Mouse (Mus musculus): ENCODE results near the gene 1700024P04Rik. TPM values are rescaled to one million over a fixed set of nuclear protein-coding genes. Genes with fewer than 3 reads are reported as not detected.
"Not testable (repeated sequence)": the region's sequence is repeated elsewhere in the genome, so short reads cannot be mapped to it uniquely, and the experiment has no call there.

Gene 1700024P04Rik
- not detected in 2 replicates for total RNA-seq (2015; ENCODE audit: low replicate concordance)
- not detected in 2 replicates for total RNA-seq (2017; ENCODE audit: low replicate concordance)

GRCm38 (mm10) chr13:98984465-98984864, at the start of gene 1700024P04Rik:
Gene 1700024P04Rik (minus strand): TSS chr13:98984565.
- no peak for ATAC-seq (replicated peaks; ENCODE audit: low FRiP score, poor library complexity, severe bottlenecking)

- ATAC-seq (replicated peaks; ENCODE audit: low FRiP score, poor library complexity, severe bottlenecking): no peak
Measured at GRCm38 (mm10) chr13:99031223-99032216, 47.2 kb upstream of the 1700024P04Rik start.

GRCm38 (mm10) chr13:99030579-99031200, 46.3 kb upstream of the 1700024P04Rik start:
- no peak for ATAC-seq (replicated peaks; ENCODE audit: low FRiP score, poor library complexity, severe bottlenecking)

- no peak for ATAC-seq (replicated peaks; ENCODE audit: low FRiP score, poor library complexity, severe bottlenecking)
Measured at GRCm38 (mm10) chr13:99025268-99025667, 40.9 kb upstream of the 1700024P04Rik start.

GRCm38 (mm10) chr13:99022036-99022435, 37.7 kb upstream of the 1700024P04Rik start:
- ATAC-seq (replicated peaks; ENCODE audit: low FRiP score, poor library complexity, severe bottlenecking): no peak

- no peak for ATAC-seq (replicated peaks; ENCODE audit: low FRiP score, poor library complexity, severe bottlenecking)
Measured at GRCm38 (mm10) chr13:99021181-99021580, 36.8 kb upstream of the 1700024P04Rik start.

- ATAC-seq (replicated peaks; ENCODE audit: low FRiP score, poor library complexity, severe bottlenecking): peak; percentile 77
Measured at GRCm38 (mm10) chr13:99019831-99020669, 35.7 kb upstream of the 1700024P04Rik start.

GRCm38 (mm10) chr13:99018526-99019201, 34.3 kb upstream of the 1700024P04Rik start:
- peak; percentile 86 for ATAC-seq (replicated peaks; ENCODE audit: low FRiP score, poor library complexity, severe bottlenecking)

- no peak for ATAC-seq (replicated peaks; ENCODE audit: low FRiP score, poor library complexity, severe bottlenecking)
Measured at GRCm38 (mm10) chr13:99016696-99017095, 32.3 kb upstream of the 1700024P04Rik start.

GRCm38 (mm10) chr13:99012891-99013290, 28.5 kb upstream of the 1700024P04Rik start:
- ATAC-seq (replicated peaks; ENCODE audit: low FRiP score, poor library complexity, severe bottlenecking): no peak

GRCm38 (mm10) chr13:99008013-99008412, 23.6 kb upstream of the 1700024P04Rik start:
- no peak for ATAC-seq (replicated peaks; ENCODE audit: low FRiP score, poor library complexity, severe bottlenecking)

GRCm38 (mm10) chr13:99006389-99007099, 22.2 kb upstream of the 1700024P04Rik start:
- ATAC-seq (replicated peaks; ENCODE audit: low FRiP score, poor library complexity, severe bottlenecking): no peak

GRCm38 (mm10) chr13:99001652-99002051, 17.3 kb upstream of the 1700024P04Rik start:
- ATAC-seq (replicated peaks; ENCODE audit: low FRiP score, poor library complexity, severe bottlenecking): not testable (repeated sequence)

- no peak for ATAC-seq (replicated peaks; ENCODE audit: low FRiP score, poor library complexity, severe bottlenecking)
Measured at GRCm38 (mm10) chr13:98997025-98997424, 12.7 kb upstream of the 1700024P04Rik start.

- no peak for ATAC-seq (replicated peaks; ENCODE audit: low FRiP score, poor library complexity, severe bottlenecking)
Measured at GRCm38 (mm10) chr13:98977070-98977785, 7.1 kb downstream of the 1700024P04Rik start.

- not testable (repeated sequence) for ATAC-seq (replicated peaks; ENCODE audit: low FRiP score, poor library complexity, severe bottlenecking)
Measured at GRCm38 (mm10) chr13:98976022-98976421, 8.3 kb downstream of the 1700024P04Rik start.

GRCm38 (mm10) chr13:98972090-98972489, 12.3 kb downstream of the 1700024P04Rik start:
- ATAC-seq (replicated peaks; ENCODE audit: low FRiP score, poor library complexity, severe bottlenecking): no peak

GRCm38 (mm10) chr13:98971641-98972040, 12.7 kb downstream of the 1700024P04Rik start:
- no peak for ATAC-seq (replicated peaks; ENCODE audit: low FRiP score, poor library complexity, severe bottlenecking)

Measured in erythroid progenitor cell, adult 5-6 weeks (primary cell).